Mouse (Mus musculus) bone marrow, adult 2 months (tissue): ENCODE data around the gene Tmcc3.

Source experiments
- CTCF ChIP-seq: fragments of 200-500 bp; IDR thresholded peaks from 2 replicates; pipeline ENCODE4 v1.5.1; 2011; ENCODE audit warnings: low read length, control low read depth; ENCODE audit not compliant: control insufficient read depth, insufficient read depth
- POLR2A ChIP-seq: fragments of 200-500 bp; IDR thresholded peaks from 2 replicates; pipeline ENCODE4 v1.6.1; 2011; ENCODE audit warnings: low read depth, mild to moderate bottlenecking, control low read depth, low read length, borderline replicate concordance; ENCODE audit not compliant: control insufficient read depth

DNA sequence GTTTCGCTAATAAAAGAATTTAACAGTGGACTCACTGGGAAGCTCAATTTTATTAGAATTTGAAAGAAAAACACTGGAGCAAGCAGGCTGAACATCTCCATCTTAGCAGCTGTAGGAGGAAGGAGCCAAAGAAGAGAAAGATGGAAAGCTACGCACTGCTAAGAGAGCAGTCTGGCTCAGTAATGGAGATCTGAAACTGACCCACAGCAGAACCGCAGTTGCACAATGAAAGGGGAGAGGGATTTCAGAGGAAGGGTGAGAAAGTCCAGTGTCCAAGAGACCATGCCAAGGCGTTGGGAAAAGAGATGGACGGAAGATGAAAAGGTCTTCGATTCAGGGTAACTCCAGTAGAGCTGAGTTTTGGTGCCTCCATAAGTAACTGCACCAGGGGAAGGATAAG lies 24.3 kb downstream of the Tmcc3 start:
- TF ChIP-seq POLR2A = no peak
- TF ChIP-seq CTCF = no peak
